Mouse (Mus musculus) neural tube, embryonic 15.5 days (tissue): ENCODE measurements around the gene Gsg1l2. TPM values are rescaled to one million over a fixed set of nuclear protein-coding genes. Genes with fewer than 3 reads are reported as not detected.

Experiments used
- ATAC-seq: fragments of 200-750 bp; cut with Nextera tagmentation; 2 replicates; pipeline ENCODE4 v1.8.0; 2017; ENCODE audit warnings: mild to moderate bottlenecking, moderate TSS enrichment, moderate library complexity; ENCODE audit not compliant: low FRiP score
- H3K27ac ChIP-seq: fragments of 300-500 bp; sonication (generic); replicated peaks from 2 replicates; pipeline ENCODE4 v1.5.1; 2015; ENCODE audit warnings: mild to moderate bottlenecking, inconsistent platforms
- H3K27me3 ChIP-seq: fragments of 300-500 bp; sonication (generic); replicated peaks from 2 replicates; pipeline ENCODE4 v1.6.1; 2015; ENCODE audit warnings: inconsistent platforms
- H3K36me3 ChIP-seq: fragments of 300-500 bp; sonication (generic); 2 replicates; pipeline ENCODE4 v1.6.1; 2015; ENCODE audit warnings: inconsistent platforms
- H3K4me1 ChIP-seq: fragments of 300-500 bp; sonication (generic); 2 replicates; pipeline ENCODE4 v1.6.1; 2015; ENCODE audit warnings: inconsistent platforms
- H3K4me2 ChIP-seq: fragments of 300-500 bp; sonication (generic); 2 replicates; pipeline ENCODE4 v1.6.1; 2015; ENCODE audit warnings: inconsistent platforms, mild to moderate bottlenecking, moderate library complexity
- H3K4me3 ChIP-seq: fragments of 300-500 bp; sonication (generic); replicated peaks from 2 replicates; pipeline ENCODE4 v1.5.1; 2015; ENCODE audit warnings: mild to moderate bottlenecking, inconsistent platforms
- H3K9ac ChIP-seq: fragments of 300-500 bp; sonication (generic); replicated peaks from 2 replicates; pipeline ENCODE4 v1.6.1; 2015; ENCODE audit warnings: mild to moderate bottlenecking, inconsistent platforms
- H3K9me3 ChIP-seq: fragments of 300-500 bp; sonication (generic); replicated peaks from 2 replicates; pipeline ENCODE4 v1.6.1; 2016; ENCODE audit warnings: inconsistent platforms
- WGBS: fragments of 180-500 bp; shearing (Covaris S2); methylation state at CpG from one replicate; pipeline ENCODE4 v1.1.7; 2015; ENCODE audit warnings: mixed read lengths; 5-methylcytosine and 5-hydroxymethylcytosine counted together
- polyA plus RNA-seq: library from polyadenylated mRNA; unstranded; fragments of >200 nt; fragmentation: Nextera tagmentation; extraction: Ambion mirVana; gene quantifications from 2 replicates; pipeline ENCODE4 v1.2.1, GENCODE M21; 2015

Gsg1l2 gene
- polyA plus RNA-seq, 1 experiment from 2014 or later, result not detected

DNA sequence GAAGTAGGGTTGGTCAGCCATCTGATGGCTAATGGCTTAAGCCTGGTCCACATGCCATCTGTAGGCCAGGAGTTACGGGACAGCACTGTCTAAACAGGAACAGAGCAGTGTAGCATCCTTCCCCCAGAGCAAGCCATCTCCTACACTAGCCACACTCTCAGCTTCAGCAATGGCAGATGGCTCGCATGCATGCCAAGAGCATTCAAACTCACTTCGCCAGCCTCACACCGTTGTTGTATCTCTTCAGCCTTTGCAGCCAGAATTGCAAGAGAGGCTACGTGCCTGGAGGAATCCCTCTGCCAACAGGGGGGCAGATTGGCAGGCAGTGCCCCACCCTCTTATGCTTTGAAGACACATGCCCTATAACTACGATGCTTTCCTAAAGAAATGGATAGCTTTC lies 47.2 kb downstream of the Gsg1l2 start:
- Histone ChIP-seq H3K9ac (no peak overlapping the region), H3K4me1 (peaks cover 4% of the 10 kb centered on the region), H3K4me3 (no peak overlapping the region), H3K27me3 (no peaks in the 10 kb centered on the region), H3K4me2 (no peak overlapping the region), H3K36me3 (no peaks in the 10 kb centered on the region), H3K9me3 (no peaks in the 10 kb centered on the region), H3K27ac (no peak overlapping the region)
- no peak for ATAC-seq
- WGBS, result 90% methylated on average over 6 of the region's 6 CpGs

- no peak for ATAC-seq
- Histone ChIP-seq H3K36me3 (no peaks in the 10 kb centered on the region), H3K4me2 (no peak overlapping the region), H3K9ac (no peak overlapping the region), H3K9me3 (no peaks in the 10 kb centered on the region), H3K4me3 (no peak overlapping the region), H3K4me1 (no peaks in the 10 kb centered on the region), H3K27ac (no peak overlapping the region), H3K27me3 (no peaks in the 10 kb centered on the region)
- 46% methylated on average over 12 of the region's 12 CpGs for whole genome bisulfite sequencing
These were observed 54.1 kb downstream of the Gsg1l2 start for GRCm38 (mm10) chr11:67828360-67829059.

DNA sequence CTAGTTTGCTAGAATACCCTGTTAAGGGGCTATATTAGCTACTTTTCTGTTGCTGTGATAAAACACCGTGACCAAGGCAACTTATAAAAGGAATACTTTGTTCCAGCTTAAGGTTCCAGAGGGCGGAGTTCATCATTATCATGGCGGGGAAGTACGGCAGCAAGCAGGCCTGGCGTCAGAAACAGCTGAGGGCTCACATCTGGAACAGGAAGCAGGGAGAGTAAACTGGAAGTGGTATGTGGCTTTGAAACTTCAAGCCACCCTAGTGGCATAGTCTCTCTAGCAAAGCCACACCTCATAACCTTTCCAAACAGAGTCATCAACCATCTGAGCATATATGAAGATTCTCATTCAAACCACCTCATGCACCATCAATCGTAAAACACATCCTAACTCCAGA lies 55.1 kb downstream of the Gsg1l2 start:
- Histone ChIP-seq H3K9ac (no peak overlapping the region), H3K4me3 (no peak overlapping the region), H3K27ac (no peak overlapping the region), H3K9me3 (no peaks in the 10 kb centered on the region), H3K4me1 (no peaks in the 10 kb centered on the region), H3K36me3 (no peaks in the 10 kb centered on the region), H3K4me2 (no peak overlapping the region), H3K27me3 (no peaks in the 10 kb centered on the region)
- 85% methylated on average over 6 of the region's 6 CpGs for WGBS
- ATAC-seq, result no peak

- Histone ChIP-seq H3K27me3 (no peaks in the 10 kb centered on the region), H3K4me2 (no peak overlapping the region), H3K4me1 (no peaks in the 10 kb centered on the region), H3K4me3 (no peak overlapping the region), H3K36me3 (no peaks in the 10 kb centered on the region), H3K9ac (no peak overlapping the region), H3K9me3 (no peaks in the 10 kb centered on the region), H3K27ac (no peak overlapping the region)
- 82% methylated on average over 5 of the region's 5 CpGs for WGBS
- ATAC-seq, result no peak
These were observed 57.4 kb downstream of the Gsg1l2 start for GRCm38 (mm10) chr11:67831820-67832219.

GRCm38 (mm10) chr11:67835408-67836078 lies 61.1 kb downstream of the Gsg1l2 start:
- 95% methylated on average over 10 of the region's 10 CpGs for WGBS
- H3K9ac ChIP-seq, result no peak overlapping the region
- no peaks in the 10 kb centered on the region for H3K4me1 ChIP-seq
- H3K36me3 ChIP-seq, result no peaks in the 10 kb centered on the region
- H3K4me2 ChIP-seq, result no peak overlapping the region
- H3K9me3 ChIP-seq, result no peaks in the 10 kb centered on the region
- ATAC-seq, result no peak
- H3K4me3 ChIP-seq, result no peak overlapping the region
- no peaks in the 10 kb centered on the region for H3K27me3 ChIP-seq
- H3K27ac ChIP-seq, result no peak overlapping the region

Other genes with a start within 250 kb of the Gsg1l2 start
- not detected in 2 replicates for gene Rcvrn, start 79.3 kb upstream of the Gsg1l2 start, polyA plus RNA-seq
- gene Glp2r, start 3.5 kb upstream of the Gsg1l2 start, polyA plus RNA-seq, result 0.13 TPM in 1 of 2 replicates, not detected in the other
- gene Dhrs7c, start 23.6 kb downstream of the Gsg1l2 start, polyA plus RNA-seq, result 0.68 and 1.3 TPM in 2 replicates
- 0.69 and 0.77 TPM in 2 replicates for gene Usp43, start 147.5 kb downstream of the Gsg1l2 start, polyA plus RNA-seq
- gene Cfap52, start 191.0 kb downstream of the Gsg1l2 start, polyA plus RNA-seq, result 2.8 and 4.1 TPM in 2 replicates
- 62.0 and 64.6 TPM in 2 replicates for gene Stx8, start 191.6 kb downstream of the Gsg1l2 start, polyA plus RNA-seq